7 mouse cellular contexts compared by ENCODE assay signal in genomic region chr6:145306331-145307124, GRCm38 (mm10). TPM values are rescaled to one million over a fixed set of nuclear protein-coding genes. Genes with fewer than 3 reads are reported as not detected.
A peak's percentile ranks its signal among the peaks of the same experiment; 100 is the strongest.
DNase-seq lines count a peak whose midpoint lies in the region; ATAC-seq lines count a peak whose summit lies in the region.

No protein-coding gene starts in this region.

- 26% methylated on average over 18 of the region's 18 CpGs for WGBS in liver, embryonic 16.5 days (ENCODE audit: insufficient replicate concordance)

- no peaks in the 10 kb centered on the region for H3K9me3 ChIP-seq in liver, embryonic 16.5 days (replicated peaks; ENCODE audit: control insufficient read depth, low read length)

- peaks cover 4% of the 10 kb centered on the region; the same call in 1 of the 2 replicates for H3K4me1 ChIP-seq in liver, embryonic 16.5 days (ENCODE audit: control insufficient read depth, low read depth, low read length)

- intact Hi-C loops in heart, postnatal 10 days (cut with DNase I), result no loop called here
- intact Hi-C loops in gastrocnemius, postnatal 14 days (cut with DNase I; ENCODE audit: low total_unique reads), result no loop called here

- H3K36me3 ChIP-seq in liver, embryonic 16.5 days (ENCODE audit: control insufficient read depth, insufficient read depth), result no peaks in the 10 kb centered on the region

- H3K4me2 ChIP-seq in liver, embryonic 16.5 days (ENCODE audit: low read depth, low read length), result peak overlapping the region; percentile 41

- H3K27me3 ChIP-seq in liver, embryonic 16.5 days (ENCODE audit: control insufficient read depth, insufficient read depth, low read depth, low read length), result no peaks in the 10 kb centered on the region

- ATAC-seq in liver, embryonic 16.5 days (ENCODE audit: low read depth), result peak; percentile 39

- H3K27ac ChIP-seq in liver, embryonic 16.5 days (ENCODE audit: low read length), result no peak overlapping the region

- H3K9ac ChIP-seq in liver, embryonic 16.5 days (ENCODE audit: low read depth, low read length), result no peak overlapping the region

- peak overlapping the region; percentile 12; the same call in 1 of the 2 replicates for H3K4me3 ChIP-seq in liver, embryonic 16.5 days (ENCODE audit: low read depth, low read length)

- peak; percentile 49 for DNase-seq in 416B (ENCODE audit: low read depth)
- peak; percentile 87 to 91 for DNase-seq in B cell, adult 2 months
- peak; percentile 27 to 42 for DNase-seq in heart, postnatal 10 days
- peak; percentile 70 for DNase-seq in right cerebral cortex, postnatal 25 days
- DNase-seq in cerebellum, postnatal 36 days, result no peak
- DNase-seq in gastrocnemius, postnatal 14 days, result no peak

RNA-seq across cellular contexts. Expression of gene Kras, which starts 56.5 kb away (rescaled TPM):
- 10 to 100 TPM; 45.9 to 48.4 TPM for total RNA-seq in heart, postnatal 10 days (2021)
- polyA plus RNA-seq in liver, embryonic 16.5 days (2015; fragmentation: Nextera tagmentation; extraction: Ambion mirVana), result 41.1 and 44.1 TPM in 2 replicates
- 10 to 100 TPM; 18.1 to 19.7 TPM for total RNA-seq in gastrocnemius, postnatal 14 days (2021)

Comparison
In these comparisons a context has a peak if more than half of its experiments do, and no peak if none do; other contexts are left out.
1. DNase-seq: peak in 416B (single experiment), B cell, adult 2 months (2 of 2), heart, postnatal 10 days (2 of 2) and right cerebral cortex, postnatal 25 days (single experiment); none in cerebellum, postnatal 36 days (0 of 2) and gastrocnemius, postnatal 14 days (single experiment).